Mouse (Mus musculus) cerebellum, postnatal 36 days (tissue): Measurements from ENCODE around the gene Ggta1.
"Not testable (repeated sequence)": the region's sequence is repeated elsewhere in the genome, so short reads cannot be mapped to it uniquely, and the experiment has no call there.

Experiments
- DNase-seq, 2 experiments: peaks; one replicate each; pipeline ENCODE4 v3.0.0; 2021 to 2022; ENCODE audit warnings: mixed read lengths in 2 of 2

The Ggta1 gene

DNA sequence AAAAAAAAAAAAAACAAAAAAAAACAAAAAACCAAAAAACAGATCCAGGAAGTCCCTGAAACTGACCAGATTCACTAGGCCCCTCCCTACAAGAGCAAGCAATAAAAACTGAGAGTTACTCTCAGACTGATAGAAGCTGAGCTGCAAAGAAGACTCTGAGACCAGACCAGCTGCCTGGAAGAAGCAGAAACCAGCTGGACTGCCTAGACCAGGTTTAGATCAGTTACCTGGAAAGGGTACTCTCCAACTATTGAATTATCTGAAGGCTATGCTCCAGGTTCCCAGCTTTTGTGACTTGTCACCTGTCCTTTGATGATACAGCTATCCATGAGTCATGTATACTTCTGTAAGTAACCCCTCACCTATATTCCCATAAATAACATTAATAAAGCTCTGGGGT, 3.7 kb downstream of the Ggta1 start:
- DNase-seq = no peak

DNA sequence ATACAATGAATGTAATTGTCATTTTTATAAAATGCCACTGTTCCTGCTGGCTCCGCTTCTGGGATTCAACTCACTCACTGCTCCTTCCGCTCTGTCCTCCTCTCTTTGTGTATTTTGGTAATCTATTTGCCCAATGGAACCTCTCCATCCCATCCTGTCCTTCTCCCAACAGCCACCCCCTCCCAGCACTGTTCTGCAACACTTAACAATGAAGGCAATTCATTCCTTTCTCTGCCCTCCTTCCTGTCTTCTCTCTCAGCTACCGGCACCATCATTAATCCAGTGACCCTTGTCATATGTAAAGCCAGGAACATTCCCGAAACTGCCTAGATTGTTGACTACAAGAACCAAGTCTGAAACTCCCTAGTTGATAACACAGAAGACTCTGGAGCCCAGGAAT, 4.6 kb downstream of the Ggta1 start:
- DNase-seq = no peak

DNA sequence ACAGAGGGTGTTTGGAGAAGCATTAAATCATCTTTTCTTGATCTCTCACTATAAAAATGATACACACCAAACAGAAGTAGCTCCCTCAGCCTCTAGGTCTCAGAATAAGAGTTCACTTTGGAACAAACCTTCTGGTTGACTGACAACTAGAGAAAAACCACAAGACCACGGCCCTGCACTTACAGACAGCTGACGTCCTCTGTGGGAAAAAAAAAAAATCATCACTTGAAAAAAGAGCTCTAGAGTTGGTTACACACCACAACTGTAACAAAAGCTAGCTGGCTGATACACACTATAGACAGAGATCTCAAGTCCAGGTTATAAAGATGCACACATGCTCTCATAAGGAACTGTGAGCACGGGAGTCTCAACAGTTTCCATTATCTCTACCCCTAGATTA, 9.3 kb downstream of the Ggta1 start:
- DNase-seq = no peak

DNA sequence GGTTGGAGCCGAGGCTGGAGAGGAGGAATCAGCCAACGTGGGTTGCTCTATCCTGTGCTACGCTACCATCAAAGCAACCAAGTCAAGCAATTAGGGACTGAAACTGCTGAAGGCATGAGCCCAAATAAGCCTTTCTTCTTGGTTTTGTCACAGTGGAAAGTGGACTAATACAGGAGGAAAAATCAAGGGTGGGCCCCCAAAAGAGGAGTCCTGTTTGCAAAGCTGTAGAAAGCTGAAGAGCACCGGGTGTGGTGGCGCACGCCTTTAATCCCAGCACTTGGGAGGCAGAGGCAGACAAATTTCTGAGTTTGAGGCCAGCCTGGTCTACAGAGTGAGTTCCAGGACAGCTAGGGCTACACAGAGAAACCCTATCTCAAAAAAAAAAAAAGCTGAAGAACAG, 10.3 kb downstream of the Ggta1 start:
- not testable (repeated sequence) for DNase-seq

DNA sequence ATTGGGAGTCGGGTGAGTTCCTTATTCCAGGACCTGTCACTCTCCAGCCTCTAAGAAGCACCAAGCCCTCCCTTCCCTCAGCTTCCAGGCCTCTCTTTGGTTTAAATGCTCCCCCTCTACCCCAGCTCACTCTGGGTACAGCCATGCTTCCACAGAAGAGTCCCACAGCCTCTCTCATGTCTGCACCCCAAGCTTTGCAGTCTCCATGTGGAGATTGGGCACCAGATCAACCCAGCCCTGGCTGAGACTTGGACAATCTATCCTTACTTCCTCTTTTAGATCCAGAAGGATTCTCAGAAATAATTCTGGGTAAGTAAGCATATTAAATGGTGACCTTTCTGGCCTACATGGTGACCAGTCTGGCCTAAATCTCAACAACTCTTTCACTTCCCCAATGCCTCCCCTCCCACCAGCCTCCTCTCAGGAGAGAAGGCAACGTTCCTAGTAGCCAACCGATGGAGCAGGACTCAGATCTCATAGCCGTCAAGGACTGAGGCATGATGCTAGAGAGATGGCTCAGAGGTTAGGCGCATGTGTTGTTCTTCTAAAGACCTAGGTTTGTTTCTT, 11.5 kb downstream of the Ggta1 start:
- DNase-seq = no peak

DNA sequence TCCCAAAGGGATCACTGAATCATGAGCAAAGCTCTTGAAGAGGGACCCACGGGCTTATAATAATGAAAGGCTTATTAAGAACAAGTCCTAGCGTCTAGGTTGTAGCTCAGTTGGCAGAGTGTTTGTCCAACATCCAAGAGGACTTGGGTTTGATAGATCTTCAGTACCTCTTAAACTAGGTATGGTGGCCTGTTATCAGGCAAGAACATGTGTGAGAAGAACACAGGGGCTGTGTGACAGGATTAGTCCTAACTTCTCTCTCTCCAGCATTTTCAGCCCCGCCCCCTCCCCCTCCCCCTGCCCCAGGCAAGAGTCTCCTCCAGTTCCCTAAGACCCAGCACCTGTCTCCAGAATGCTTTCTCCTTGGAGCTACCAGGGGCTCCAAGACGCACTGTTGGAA, 12.2 kb downstream of the Ggta1 start:
- DNase-seq = no peak

DNA sequence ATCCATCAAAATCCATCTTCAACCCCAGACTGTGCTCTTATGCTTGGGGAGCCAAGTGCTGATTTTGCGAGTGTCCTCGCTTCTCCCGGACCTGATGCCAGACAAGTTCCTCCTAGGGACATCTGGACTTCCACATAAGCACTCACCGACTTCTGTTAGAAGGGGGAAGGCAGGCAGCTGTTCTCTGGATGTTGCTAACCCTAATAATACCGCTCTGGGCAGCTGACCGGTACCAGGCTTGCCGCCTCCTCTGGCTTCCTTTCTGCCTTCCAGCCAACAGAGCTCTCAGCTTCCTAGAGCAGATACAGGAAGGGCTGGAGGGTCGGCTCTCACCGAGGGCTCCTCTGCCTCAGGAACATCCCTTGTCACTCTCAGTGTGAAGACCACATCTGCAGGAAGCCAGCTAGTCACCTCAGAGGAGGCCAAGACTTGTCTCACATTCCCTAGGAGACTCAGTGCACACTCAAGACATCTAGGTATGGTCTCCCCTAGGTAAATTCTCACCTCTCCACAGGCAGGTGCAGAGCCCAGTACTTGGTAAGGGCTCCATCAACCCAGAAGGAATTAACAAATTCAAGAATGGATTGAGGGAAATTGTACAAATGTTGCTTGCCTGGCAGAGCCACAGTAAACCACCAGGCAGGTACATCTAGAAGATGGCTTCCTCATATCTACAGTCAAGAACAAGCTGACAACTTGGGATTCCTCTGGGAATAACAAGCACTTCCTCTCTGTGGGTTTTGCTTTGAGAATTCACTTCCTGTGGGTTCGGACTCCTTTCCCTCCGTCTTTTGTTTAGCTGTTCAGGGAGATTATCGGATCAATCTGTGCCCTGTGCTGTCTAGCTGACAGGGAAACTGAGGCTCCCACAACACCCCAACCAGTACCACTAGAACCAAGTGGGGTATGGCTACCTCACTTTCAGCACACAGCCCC, 13.1 kb downstream of the Ggta1 start:
- DNase-seq = no peak

DNA sequence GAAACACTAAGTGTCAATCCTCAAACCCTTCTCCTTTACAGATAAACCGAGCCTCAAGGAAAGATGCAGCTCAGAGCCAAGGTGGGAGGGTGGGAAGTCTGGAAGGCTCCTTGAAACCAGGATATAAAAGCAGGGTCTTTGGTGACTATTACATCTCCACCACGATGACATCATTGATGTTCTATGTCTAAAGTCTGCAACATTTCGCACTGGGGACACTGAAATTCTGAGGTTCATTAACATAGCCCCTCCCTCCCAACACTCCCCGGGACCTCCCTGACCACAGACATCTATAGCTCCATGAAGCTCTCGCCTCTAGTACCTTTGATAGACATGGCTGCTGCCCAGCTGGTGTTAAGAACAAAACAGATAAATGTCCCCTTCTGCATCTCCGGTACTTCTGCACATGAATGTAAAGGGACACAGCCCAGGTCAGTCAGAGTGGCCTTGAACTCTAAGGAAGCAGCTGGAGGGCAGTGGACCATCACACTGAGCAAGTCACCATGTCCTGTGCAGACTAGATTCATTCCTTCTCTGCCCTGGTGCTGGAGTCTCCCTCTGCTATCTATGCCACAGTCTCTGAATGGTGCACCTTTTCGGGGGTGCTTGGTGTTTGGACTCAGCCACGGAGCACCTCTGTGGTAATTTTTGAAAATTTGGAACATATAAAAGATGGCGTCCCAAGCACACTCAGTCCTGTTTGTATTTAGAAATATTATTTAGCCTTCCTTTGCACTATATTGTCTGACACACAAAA, 13.9 kb downstream of the Ggta1 start:
- no peak for DNase-seq

DNA sequence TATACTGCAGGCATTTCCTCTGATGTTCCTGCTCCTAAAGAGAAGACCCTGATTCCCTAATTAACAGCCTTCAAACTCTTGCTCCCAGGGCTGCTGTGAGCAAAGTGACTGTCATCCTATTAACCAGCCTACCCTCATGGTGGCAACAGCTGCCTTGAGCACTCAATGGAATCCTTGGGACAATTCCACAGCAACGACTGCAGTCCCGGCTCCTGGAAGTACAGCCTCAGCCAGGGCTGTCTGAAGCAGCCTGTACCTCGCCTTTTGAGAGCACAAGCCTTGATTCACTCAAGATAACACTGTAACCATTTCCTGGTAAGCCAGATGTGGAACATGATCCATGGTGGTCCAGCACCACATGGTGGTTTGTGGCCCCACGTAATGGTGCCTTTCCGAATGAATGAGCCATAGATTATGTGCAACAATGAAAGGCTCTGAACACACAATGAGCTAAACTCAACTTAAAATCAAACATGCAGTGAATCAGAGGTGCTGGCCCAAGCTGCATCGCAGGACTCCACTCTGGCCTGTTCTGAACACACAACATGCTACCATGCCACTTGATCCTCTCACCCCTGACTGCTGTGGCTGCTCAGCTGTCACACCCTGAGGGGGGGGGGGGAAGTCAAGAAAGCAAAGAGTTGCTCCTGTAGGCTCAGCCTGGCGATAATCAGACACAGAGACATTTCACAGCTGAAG, 14.7 kb downstream of the Ggta1 start:
- DNase-seq = no peak

DNA sequence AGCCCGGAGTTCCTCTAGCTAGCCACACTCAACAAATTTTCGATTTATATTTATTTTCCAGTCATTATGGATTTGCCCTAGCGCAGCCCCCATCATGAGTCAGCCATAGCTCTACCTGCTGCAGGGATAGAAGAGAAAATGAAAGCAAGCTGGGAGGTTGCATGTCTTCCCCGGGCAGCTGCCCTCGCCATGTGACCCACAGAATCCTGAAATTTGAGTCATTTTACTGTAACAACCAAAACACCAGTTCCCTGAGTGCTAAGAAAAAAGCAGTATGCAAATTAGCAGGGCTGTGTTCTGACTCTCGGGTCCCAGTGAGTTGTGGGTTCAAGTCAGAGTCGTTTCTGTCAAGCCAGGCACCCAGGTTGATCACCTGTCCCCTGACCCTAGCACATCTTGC, 15.6 kb downstream of the Ggta1 start:
- no peak for DNase-seq

DNA sequence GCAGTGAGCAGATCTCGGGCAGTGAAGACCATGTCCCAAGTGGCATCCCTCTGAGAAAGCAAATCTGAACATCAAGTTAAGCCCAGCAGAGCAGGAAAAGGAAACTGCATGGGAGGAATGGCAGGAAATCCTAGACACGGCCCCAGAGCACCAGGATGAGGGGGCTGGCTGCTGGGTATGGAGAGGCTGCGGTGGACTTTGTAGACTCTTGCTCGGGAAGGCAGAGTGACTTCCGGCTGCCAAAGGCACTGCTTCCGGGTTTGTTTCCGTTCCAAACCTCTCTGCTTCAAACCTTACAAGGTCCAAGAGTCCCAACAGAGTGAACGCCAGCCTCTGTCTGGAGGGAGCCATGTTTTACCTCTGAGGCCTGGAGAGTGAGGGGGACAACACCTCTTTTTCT, 16.2 kb downstream of the Ggta1 start:
- no peak for DNase-seq

DNA sequence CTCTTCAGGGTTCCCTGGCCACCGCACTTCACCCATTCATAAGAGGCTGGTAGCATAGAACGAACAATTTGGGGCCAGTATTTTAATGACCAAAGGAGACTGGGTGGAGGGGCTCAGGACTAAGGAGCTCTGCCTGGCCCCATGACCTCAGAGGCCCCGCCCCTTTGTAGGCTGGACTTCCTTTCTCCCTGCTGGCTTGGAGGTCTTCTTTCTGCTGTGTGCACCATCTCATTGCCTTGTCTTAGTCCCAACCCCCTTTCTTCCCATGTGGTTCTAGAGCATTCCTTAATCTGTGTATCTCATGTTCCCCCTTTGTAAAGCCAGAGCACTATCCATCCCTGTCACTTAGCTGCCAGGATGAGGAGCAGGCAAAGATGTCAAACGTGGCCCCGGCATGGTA, 16.7 kb downstream of the Ggta1 start:
- DNase-seq = no peak

DNA sequence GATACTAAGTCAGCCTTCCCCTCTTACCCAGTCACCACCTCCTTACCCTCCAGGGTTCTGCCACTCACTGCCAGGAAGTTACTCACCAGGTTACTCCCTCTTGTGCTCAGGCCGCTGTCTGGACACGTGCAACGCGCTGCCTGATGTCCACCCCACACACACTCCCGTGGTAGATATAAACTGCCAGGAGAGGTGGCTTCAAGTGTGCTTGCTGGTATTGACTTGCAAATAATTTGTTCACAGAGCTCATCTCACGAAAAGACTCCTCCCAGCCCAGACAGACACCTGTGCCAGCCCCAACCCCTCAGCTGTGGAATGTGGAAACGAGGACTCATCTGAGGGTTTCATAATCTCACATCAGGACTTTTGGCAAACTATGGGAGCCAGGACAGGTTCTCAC, 17.4 kb downstream of the Ggta1 start:
- DNase-seq = no peak

DNA sequence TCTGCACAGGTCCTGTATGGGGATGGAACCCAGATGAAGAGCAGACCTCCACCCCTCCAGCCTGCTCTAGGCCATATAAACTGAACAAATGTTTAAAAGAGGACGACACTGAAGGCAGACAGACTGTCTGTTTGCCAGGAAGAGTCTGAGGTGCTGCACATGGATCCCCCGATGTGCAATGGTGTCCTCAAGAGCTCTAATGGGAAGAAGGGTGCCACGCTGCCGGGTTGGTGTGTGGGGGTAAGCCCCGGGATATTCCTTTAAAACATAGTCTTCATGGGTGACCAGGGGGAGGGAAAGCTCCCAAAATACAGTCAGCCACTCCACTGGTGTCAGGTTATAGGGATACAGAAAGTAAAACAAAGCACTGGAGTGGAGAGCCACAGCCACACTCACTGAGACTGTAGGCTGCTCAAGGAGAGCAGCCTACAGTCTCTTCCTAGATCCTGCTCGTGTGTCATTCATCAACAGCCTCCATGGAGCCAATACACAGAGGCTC, 18.2 kb downstream of the Ggta1 start:
- no peak for DNase-seq

DNA sequence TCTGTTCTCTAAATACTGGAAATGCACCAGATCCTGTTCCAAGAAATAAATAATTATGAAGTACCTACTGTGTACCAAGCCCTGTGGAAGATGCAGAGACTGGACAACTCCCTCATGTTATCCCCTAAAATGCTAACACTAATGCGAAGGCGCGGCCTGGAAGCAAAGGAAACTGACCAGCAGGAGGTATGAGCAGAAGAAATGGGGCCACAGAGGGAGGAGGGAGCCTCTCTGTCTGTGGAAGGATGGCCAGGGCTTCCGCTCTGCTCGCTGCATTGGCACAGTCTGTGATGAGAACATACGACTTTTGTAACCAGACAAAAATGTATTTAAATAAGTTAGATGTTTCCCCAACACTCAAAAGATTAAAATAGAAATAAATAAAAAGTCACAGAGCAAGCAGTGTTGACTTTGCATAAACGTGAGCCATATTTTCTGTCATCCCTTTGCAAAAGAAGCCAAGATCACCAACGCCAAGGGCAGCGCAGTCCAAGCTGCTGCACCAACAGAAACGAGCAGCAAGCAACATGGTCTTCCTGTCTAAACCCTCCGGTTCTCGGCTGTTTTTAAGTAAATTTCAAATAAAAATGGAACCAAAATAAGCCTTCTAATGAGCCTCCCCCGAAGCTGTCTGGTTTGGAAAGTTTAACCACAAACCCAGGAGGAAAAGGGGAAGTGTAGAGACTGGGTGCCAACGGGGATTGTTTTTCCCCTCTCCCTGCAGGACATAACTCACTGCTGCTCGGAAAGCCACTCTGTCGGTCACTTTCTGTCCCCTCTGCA, 18.9 kb downstream of the Ggta1 start:
- peak; percentile 10 to 17 for DNase-seq

DNA sequence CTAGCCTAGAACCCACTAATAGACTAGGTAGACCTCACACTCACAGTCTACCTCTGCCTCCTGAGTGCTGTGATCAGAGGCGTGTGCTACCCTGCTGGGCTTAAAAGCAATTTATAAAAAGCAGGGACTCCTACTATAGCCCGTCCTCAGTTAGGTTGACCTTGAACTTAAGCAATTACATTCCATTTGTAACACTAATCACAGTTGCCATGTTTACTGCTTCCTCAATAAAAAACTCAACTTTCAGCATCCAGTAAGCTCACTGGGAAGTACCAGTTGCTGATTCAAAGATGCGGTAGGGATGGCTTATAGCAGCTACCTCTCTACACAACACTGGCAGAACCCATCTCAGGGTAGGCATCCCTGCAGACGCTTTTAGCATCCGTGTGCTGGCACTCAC, 19.7 kb downstream of the Ggta1 start:
- no peak for DNase-seq

DNA sequence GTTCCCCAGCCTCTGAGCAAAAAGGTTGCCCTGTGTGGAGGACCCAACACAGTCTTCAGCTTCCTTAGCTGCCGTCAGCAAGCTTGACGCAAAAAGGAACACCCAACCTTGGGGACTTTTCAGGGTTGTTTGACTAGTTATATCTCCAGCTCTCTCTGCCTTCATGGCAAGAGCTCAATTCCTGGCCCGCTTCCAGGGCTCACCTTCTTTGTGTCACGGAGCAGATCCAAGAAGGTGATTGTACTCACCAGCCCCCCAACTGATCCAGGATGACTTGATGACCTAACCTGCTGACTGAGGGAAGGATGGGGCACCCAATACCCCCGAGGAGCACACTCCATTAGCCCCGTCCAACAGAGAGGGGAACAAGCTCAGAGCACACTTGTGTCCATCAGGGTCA, 21.0 kb downstream of the Ggta1 start:
- DNase-seq = no peak

DNA sequence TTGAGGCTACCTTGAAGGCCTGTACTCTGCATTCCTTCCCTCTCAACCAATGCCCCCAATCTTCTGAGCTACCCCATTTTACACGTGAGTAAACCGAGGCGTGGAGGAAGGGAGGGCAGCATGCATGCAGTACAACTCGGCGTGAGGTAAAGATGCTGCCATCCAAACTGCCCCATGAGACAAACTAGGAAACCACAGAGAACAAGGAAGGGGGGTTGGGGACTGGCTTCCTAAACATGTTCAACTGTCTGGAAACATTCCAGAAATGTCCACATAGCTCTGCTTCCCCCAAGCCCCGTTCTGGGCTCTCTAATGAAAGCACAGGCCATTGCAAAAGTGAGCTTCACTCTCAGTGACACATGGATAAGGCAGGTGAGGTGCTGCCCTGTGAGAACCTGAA, 21.6 kb downstream of the Ggta1 start:
- no peak for DNase-seq

DNA sequence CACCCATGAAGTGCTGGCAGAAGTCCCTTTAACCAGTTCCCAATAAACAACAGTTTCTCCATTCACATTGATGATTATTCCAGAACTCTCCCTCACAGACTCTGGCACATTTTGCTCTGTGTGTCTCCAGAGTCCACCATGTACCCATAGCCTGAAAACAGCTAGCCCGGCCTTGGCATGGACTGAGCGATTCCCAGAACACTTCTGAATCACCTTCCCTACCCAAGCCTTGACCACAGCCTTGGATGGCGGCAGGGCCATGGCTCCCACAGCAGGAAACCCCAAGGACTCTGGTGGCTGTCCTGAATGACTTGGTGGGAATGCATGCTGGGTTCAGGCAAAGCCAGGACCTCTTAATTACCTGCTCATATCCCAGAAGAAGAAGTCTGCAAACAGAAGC, 22.6 kb downstream of the Ggta1 start:
- DNase-seq = no peak

DNA sequence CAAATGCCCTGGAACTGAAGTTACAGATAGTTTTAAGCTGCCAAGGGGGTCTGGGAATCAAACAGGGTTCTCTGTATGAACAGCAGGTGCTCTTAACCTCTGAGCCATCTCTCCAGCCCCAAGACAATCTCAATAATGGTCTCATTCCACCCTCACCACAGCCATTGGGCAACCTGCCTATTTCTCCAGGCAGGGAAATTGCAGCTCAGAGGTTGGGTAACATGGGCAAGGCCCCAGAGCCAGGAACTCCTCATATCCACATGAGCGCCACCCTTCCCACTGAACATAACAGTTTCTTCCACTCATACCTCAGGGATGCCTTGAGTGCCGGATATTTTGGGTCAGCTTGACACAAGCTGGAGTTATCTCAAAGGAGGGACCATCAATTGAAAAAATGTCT, 25.2 kb downstream of the Ggta1 start:
- DNase-seq = no peak

DNA sequence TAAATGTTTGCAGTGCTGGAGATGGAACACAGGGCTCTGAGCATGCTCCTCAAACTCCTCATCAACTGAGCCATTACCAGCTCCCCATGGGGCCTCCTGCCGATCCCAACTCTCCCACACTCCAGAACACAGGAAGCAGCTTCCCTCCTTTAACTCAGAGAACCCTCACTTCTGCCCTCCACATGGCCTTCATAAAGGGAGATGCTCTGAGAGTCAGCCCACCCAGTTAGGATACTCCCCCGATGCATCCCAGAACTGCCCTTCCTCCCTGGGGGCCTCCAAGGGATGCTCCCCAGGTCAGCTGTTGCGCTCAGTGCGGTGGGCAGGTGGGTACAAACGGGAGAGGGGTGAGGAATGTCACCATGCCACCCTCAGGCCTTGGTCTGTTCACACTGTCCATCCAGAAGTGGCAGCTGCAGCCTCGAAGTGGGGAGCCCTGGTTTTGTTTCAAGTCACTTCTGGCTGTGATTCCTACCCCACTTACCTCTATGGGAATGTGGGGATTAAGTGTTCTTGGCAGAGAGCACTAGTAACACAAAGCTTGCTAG, 28.4 kb downstream of the Ggta1 start:
- no peak for DNase-seq

DNA sequence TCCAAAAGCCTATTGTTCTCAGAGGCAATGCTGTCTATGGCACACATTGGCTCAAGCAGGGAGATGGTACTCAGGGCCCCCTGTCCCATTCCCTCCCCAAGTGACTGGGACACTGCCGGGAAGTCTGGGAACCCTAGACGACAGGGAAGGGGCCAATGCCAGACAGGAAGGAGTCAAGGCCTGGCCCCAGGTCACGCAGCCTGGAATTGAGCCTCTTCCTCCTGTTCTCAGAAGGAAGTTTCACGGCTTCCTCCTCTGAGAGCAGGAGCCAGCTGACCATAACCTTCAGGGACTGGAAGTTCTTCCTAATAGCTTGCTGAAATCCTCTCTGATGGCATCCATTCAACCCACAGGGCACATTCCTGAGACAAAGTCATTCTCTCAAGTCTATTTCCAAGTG, 29.6 kb downstream of the Ggta1 start:
- DNase-seq = no peak
